Mouse (Mus musculus) effector memory CD4-positive, alpha-beta T cell, adult 5 months (primary cell): Measurements from ENCODE around the gene Actrt1. TPM values are rescaled to one million over a fixed set of nuclear protein-coding genes. Genes with fewer than 3 reads are reported as not detected.

Experiments
- polyA plus RNA-seq: library from polyadenylated mRNA; unstranded; fragments of 100-300 nt; shearing (Covaris generic); gene quantifications from one replicate; pipeline ENCODE4 v1.2.1, GENCODE M21; 2017

The Actrt1 gene
- polyA plus RNA-seq, result not detected

GRCm38 (mm10) chrX:46328707-46329106, at the start of gene Actrt1:
TSS of gene Actrt1 (plus strand) at chrX:46329007.

